Mouse (Mus musculus): ENCODE results near the gene Ebf3. TPM values are rescaled to one million over a fixed set of nuclear protein-coding genes. Genes with fewer than 3 reads are reported as not detected.

The Ebf3 gene
- polyA plus RNA-seq, 1 experiment from 2014 or later, result 0.30 TPM

DNA sequence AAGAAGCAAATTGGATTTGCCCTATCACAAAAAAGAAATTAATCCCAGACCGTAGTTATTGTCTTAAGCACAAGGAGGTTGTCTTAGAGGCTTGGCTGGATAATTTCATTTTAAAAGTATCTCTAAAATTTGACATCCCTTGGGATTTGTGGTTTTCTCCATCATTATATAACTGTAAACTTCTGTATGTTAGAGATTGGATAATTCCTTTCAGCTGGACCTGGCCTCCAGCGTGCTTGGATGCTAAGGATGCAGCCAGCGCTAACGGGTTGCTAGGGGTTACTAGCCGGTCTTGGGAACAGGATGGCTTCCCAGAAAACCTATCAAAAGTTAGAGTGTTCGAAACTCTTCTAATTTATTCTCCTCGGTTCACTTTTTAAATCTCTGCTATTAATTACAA is 19.8 kb downstream of the Ebf3 start:
- Histone ChIP-seq H3K4me3 (replicated peaks; ENCODE audit: low read depth, low read length) (no peak overlapping the region), H3K4me1 (replicated peaks; ENCODE audit: insufficient read depth, low read length) (no peaks in the 10 kb centered on the region), H3K27me3 (ENCODE audit: insufficient read depth, low read length) (peaks cover 20% of the 10 kb centered on the region; the same call in 1 of the 2 replicates), H3K9me3 (replicated peaks; ENCODE audit: low read length) (no peaks in the 10 kb centered on the region), H3K9ac (ENCODE audit: low read depth, low read length) (no peak overlapping the region), H3K4me2 (ENCODE audit: low read length) (no peak overlapping the region), H3K36me3 (ENCODE audit: insufficient read depth, low read length) (no peaks in the 10 kb centered on the region), H3K27ac (no peak overlapping the region)
- ATAC-seq (replicated peaks; ENCODE audit: low FRiP score, low read depth), result no peak
- no peak for TF ChIP-seq CTCF (IDR thresholded peaks at IDR 0.05; ENCODE audit: low read depth)
- WGBS, result 74% methylated on average over 7 of the region's 7 CpGs
- no peak for DNase-seq (ENCODE audit: low spot score)

DNA sequence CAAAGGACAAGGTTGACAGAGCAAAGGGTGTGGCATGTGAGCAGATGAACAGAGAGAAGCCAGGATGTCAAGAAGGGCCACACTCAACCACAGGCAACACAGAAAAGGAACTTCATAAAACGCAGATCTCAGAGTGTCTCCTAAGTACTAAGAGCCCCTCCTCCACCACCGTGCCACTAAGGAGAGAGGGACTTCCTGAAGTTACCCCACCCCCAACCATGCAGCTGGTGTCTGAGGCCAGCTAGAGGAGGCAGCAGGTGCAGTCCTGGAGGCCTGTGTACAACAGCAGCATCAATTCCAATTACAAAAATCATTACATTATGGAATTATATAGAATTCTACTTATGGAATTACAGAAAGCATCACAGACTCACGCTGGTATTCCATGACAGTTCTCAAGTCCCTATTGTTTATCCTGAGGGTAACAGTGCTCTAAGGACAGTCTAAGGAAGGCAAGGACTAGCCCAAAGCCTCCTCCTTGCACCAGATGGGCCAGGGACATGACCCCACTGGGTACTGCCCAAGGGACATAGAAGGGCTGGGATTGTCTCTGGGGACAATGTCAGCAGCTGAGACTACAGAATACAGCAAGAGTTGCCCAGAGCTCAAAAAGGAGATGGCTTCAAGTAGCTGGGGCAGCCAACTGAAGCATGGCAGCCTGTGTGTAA is 24.8 kb downstream of the Ebf3 start:
- no peak for TF ChIP-seq CTCF (IDR thresholded peaks at IDR 0.05; ENCODE audit: low read depth)
- no peaks in the 10 kb centered on the region for H3K4me1 ChIP-seq (replicated peaks; ENCODE audit: insufficient read depth, low read length)
- no peak overlapping the region for H3K4me2 ChIP-seq (ENCODE audit: low read length)
- H3K4me3 ChIP-seq (replicated peaks; ENCODE audit: low read depth, low read length), result no peak overlapping the region
- 40% methylated on average over 3 of the region's 3 CpGs for WGBS
- no peaks in the 10 kb centered on the region for H3K27me3 ChIP-seq (ENCODE audit: insufficient read depth, low read length)
- no peak overlapping the region for H3K9ac ChIP-seq (ENCODE audit: low read depth, low read length)
- H3K9me3 ChIP-seq (replicated peaks; ENCODE audit: low read length), result no peaks in the 10 kb centered on the region
- no peak overlapping the region for H3K27ac ChIP-seq
- ATAC-seq (replicated peaks; ENCODE audit: low FRiP score, low read depth) (no peak), DNase-seq (ENCODE audit: low spot score) (no peak)
- H3K36me3 ChIP-seq (ENCODE audit: insufficient read depth, low read length), result no peaks in the 10 kb centered on the region

GRCm38 (mm10) chr7:137278171-137278570 is 36.1 kb downstream of the Ebf3 start:
- no peak for TF ChIP-seq CTCF (IDR thresholded peaks at IDR 0.05; ENCODE audit: low read depth)
- Histone ChIP-seq H3K9ac (ENCODE audit: low read depth, low read length) (no peak overlapping the region), H3K4me1 (replicated peaks; ENCODE audit: insufficient read depth, low read length) (no peaks in the 10 kb centered on the region), H3K36me3 (ENCODE audit: insufficient read depth, low read length) (no peaks in the 10 kb centered on the region), H3K9me3 (replicated peaks; ENCODE audit: low read length) (no peaks in the 10 kb centered on the region), H3K4me3 (replicated peaks; ENCODE audit: low read depth, low read length) (no peak overlapping the region), H3K4me2 (ENCODE audit: low read length) (no peak overlapping the region), H3K27me3 (ENCODE audit: insufficient read depth, low read length) (no peaks in the 10 kb centered on the region), H3K27ac (no peak overlapping the region)
- DNase-seq (ENCODE audit: low spot score), result no peak
- 73% methylated on average over 7 of the region's 7 CpGs for WGBS
- ATAC-seq (replicated peaks; ENCODE audit: low FRiP score, low read depth), result no peak

DNA sequence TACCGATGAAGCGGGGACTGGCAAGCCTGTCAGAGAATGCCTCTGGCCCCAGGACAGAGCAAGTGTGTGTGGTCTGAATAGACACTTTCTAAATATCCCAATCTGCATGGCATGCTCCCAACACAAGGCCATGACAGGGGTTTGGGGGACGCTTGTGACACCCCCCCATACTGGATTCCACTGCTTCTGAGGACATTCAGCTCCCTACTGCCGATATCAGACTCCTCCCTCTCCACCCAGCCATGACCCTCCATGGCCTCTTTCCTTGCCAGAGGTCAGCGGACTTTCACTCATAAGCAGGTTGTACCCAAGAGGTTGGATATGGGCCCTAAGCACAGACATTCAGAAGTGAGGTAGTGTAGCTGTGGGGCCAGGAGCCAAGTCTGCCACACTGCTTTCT is 36.5 kb downstream of the Ebf3 start:
- Histone ChIP-seq H3K4me2 (ENCODE audit: low read length) (no peak overlapping the region), H3K27me3 (ENCODE audit: insufficient read depth, low read length) (no peaks in the 10 kb centered on the region), H3K4me1 (replicated peaks; ENCODE audit: insufficient read depth, low read length) (no peaks in the 10 kb centered on the region), H3K36me3 (ENCODE audit: insufficient read depth, low read length) (no peaks in the 10 kb centered on the region), H3K9me3 (replicated peaks; ENCODE audit: low read length) (no peaks in the 10 kb centered on the region), H3K4me3 (replicated peaks; ENCODE audit: low read depth, low read length) (no peak overlapping the region), H3K9ac (ENCODE audit: low read depth, low read length) (no peak overlapping the region), H3K27ac (no peak overlapping the region)
- ATAC-seq (replicated peaks; ENCODE audit: low FRiP score, low read depth) (no peak), DNase-seq (ENCODE audit: low spot score) (no peak)
- no peak for TF ChIP-seq CTCF (IDR thresholded peaks at IDR 0.05; ENCODE audit: low read depth)
- 75% methylated on average over 5 of the region's 5 CpGs for WGBS

DNA sequence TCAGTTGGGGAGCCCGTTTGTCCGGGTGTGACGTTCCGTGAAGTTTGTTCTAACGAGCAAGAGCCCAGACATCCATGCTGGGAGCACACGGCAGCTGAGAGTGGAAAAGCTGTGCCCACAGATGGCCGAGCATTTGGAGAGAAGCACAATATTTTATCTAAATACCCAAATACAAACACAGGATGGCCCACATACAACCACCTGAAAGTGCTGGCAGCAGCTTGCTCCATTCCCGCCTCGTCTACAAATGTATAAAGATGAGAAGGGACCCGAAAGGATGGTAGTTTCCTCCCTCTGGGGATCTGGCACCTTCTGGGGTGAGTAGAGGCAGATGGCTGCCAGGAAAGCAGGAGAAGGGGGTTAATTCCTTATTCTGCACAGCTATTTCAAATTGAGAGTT is 42.0 kb downstream of the Ebf3 start:
- no peaks in the 10 kb centered on the region; the same call in 1 of the 2 replicates for H3K27me3 ChIP-seq (ENCODE audit: insufficient read depth, low read length)
- no peak for ATAC-seq (replicated peaks; ENCODE audit: low FRiP score, low read depth)
- no peaks in the 10 kb centered on the region for H3K4me1 ChIP-seq (replicated peaks; ENCODE audit: insufficient read depth, low read length)
- H3K36me3 ChIP-seq (ENCODE audit: insufficient read depth, low read length), result no peaks in the 10 kb centered on the region
- 76% methylated on average over 10 of the region's 10 CpGs for WGBS
- DNase-seq (ENCODE audit: low spot score), result no peak
- no peaks in the 10 kb centered on the region for H3K9me3 ChIP-seq (replicated peaks; ENCODE audit: low read length)
- no peak overlapping the region for H3K4me3 ChIP-seq (replicated peaks; ENCODE audit: low read depth, low read length)
- H3K9ac ChIP-seq (ENCODE audit: low read depth, low read length), result no peak overlapping the region
- H3K4me2 ChIP-seq (ENCODE audit: low read length), result no peak overlapping the region
- no peak overlapping the region for H3K27ac ChIP-seq
- no peak for TF ChIP-seq CTCF (IDR thresholded peaks at IDR 0.05; ENCODE audit: low read depth)

DNA sequence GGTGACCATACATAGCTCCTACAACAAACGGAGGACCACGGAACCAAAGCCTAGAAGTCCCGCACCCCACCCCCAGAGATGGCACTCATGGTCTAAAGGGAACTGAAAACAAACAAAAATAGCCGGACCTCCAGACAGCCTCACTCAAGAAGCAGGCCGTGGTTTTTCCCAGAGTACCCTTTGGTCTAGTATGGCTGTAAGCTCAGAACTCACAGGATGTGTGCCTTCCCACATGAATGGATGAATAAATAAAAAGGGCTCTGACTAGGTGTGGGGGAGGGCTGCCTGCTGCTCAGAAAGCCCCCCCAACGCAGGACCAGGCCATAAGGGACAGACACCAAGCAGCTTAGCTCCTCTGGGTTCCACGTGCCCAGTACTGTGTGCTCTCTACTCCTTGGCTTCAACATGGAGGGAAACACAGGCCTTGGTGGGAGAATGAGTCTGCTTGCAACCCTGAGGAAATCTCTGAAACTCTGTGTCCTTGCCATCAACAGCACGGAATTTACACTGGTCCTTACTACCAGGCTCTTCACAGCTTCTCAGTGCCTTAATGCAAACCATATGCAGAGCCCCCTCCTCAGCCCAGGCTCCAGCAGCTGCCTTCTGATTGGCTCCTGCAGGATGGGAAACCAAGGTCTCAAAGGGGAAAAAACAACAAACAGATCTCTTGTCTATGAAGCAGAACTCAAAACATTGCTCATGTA is 45.6 kb downstream of the Ebf3 start:
- DNase-seq (ENCODE audit: low spot score) (no peak), ATAC-seq (replicated peaks; ENCODE audit: low FRiP score, low read depth) (no peak)

More for the DNA sequence above, 45.6 kb downstream of the Ebf3 start:
- Histone ChIP-seq H3K9ac (ENCODE audit: low read depth, low read length) (no peak overlapping the region), H3K4me2 (ENCODE audit: low read length) (no peak overlapping the region), H3K36me3 (ENCODE audit: insufficient read depth, low read length) (no peaks in the 10 kb centered on the region), H3K4me3 (replicated peaks; ENCODE audit: low read depth, low read length) (no peak overlapping the region), H3K27ac (no peak overlapping the region), H3K9me3 (replicated peaks; ENCODE audit: low read length) (no peaks in the 10 kb centered on the region), H3K4me1 (replicated peaks; ENCODE audit: insufficient read depth, low read length) (no peaks in the 10 kb centered on the region), H3K27me3 (ENCODE audit: insufficient read depth, low read length) (no peaks in the 10 kb centered on the region; the same call in 1 of the 2 replicates)
- no peak for TF ChIP-seq CTCF (IDR thresholded peaks at IDR 0.05; ENCODE audit: low read depth)
- WGBS, result 67% methylated on average over 8 of the region's 8 CpGs

Data from kidney, postnatal 0 days (tissue).